Mouse (Mus musculus): ENCODE results near the gene Zbtb7a. TPM values are rescaled to one million over a fixed set of nuclear protein-coding genes. Genes with fewer than 3 reads are reported as not detected.

Zbtb7a gene
- polyA plus RNA-seq, 1 experiment from 2014 or later, result 19.5 TPM

Small RNAs within 50 kb of the gene (microRNA-seq; reads per million reads assigned to microRNA genes)
- gene Mir5615-1 (not detected), gene Mir5615-2 (not detected)

Other genes starting within 250 kb of the Zbtb7a start
- 285 and 314 TPM in 2 replicates for gene Timm13, start 234.3 kb upstream of the Zbtb7a start, polyA plus RNA-seq (2015; fragmentation: Nextera tagmentation; extraction: Ambion mirVana)
- gene Lmnb2, start 217.0 kb upstream of the Zbtb7a start, polyA plus RNA-seq (2015; fragmentation: Nextera tagmentation; extraction: Ambion mirVana), result 24.8 and 26.7 TPM in 2 replicates
- 29.2 and 33.9 TPM in 2 replicates for gene Gadd45b, start 205.1 kb upstream of the Zbtb7a start, polyA plus RNA-seq (2015; fragmentation: Nextera tagmentation; extraction: Ambion mirVana)
- 1.4 TPM in 2 replicates for gene Gng7, start 120.3 kb upstream of the Zbtb7a start, polyA plus RNA-seq (2015; fragmentation: Nextera tagmentation; extraction: Ambion mirVana)
- gene Diras1, start 109.6 kb upstream of the Zbtb7a start, polyA plus RNA-seq (2015; fragmentation: Nextera tagmentation; extraction: Ambion mirVana), result 0.06 and 0.07 TPM in 2 replicates
- 8.0 and 8.2 TPM in 2 replicates for gene Slc39a3, start 97.8 kb upstream of the Zbtb7a start, polyA plus RNA-seq (2015; fragmentation: Nextera tagmentation; extraction: Ambion mirVana)
- gene Sgta, start 75.0 kb upstream of the Zbtb7a start, polyA plus RNA-seq (2015; fragmentation: Nextera tagmentation; extraction: Ambion mirVana), result 152 and 162 TPM in 2 replicates
- 29.1 and 33.8 TPM in 2 replicates for gene Thop1, start 65.2 kb upstream of the Zbtb7a start, polyA plus RNA-seq (2015; fragmentation: Nextera tagmentation; extraction: Ambion mirVana)
- 0.83 and 1.1 TPM in 2 replicates for gene Creb3l3, start 36.3 kb upstream of the Zbtb7a start, polyA plus RNA-seq (2015; fragmentation: Nextera tagmentation; extraction: Ambion mirVana)
- 150 TPM in 2 replicates for gene Map2k2, start 29.3 kb upstream of the Zbtb7a start, polyA plus RNA-seq (2015; fragmentation: Nextera tagmentation; extraction: Ambion mirVana)
- 35.7 and 40.3 TPM in 2 replicates for gene Pias4, start 32.7 kb downstream of the Zbtb7a start, polyA plus RNA-seq (2015; fragmentation: Nextera tagmentation; extraction: Ambion mirVana)
- 393 and 411 TPM in 2 replicates for gene Eef2, start 41.4 kb downstream of the Zbtb7a start, polyA plus RNA-seq (2015; fragmentation: Nextera tagmentation; extraction: Ambion mirVana)
- 41.5 and 42.4 TPM in 2 replicates for gene Dapk3, start 47.8 kb downstream of the Zbtb7a start, polyA plus RNA-seq (2015; fragmentation: Nextera tagmentation; extraction: Ambion mirVana)
- 0.27 TPM in 1 of 2 replicates, not detected in the other for gene 4930442H23Rik, start 48.6 kb downstream of the Zbtb7a start, polyA plus RNA-seq (2015; fragmentation: Nextera tagmentation; extraction: Ambion mirVana)
- 5.2 and 6.1 TPM in 2 replicates for gene Nmrk2, start 66.8 kb downstream of the Zbtb7a start, polyA plus RNA-seq (2015; fragmentation: Nextera tagmentation; extraction: Ambion mirVana)
- 0.43 and 0.53 TPM in 2 replicates for gene Atcay, start 95.6 kb downstream of the Zbtb7a start, polyA plus RNA-seq (2015; fragmentation: Nextera tagmentation; extraction: Ambion mirVana)
- gene Zfr2, start 97.9 kb downstream of the Zbtb7a start, polyA plus RNA-seq (2015; fragmentation: Nextera tagmentation; extraction: Ambion mirVana), result 4.1 and 6.5 TPM in 2 replicates
- 1.6 and 1.9 TPM in 2 replicates for gene Matk, start 117.7 kb downstream of the Zbtb7a start, polyA plus RNA-seq (2015; fragmentation: Nextera tagmentation; extraction: Ambion mirVana)
- gene Mrpl54, start 131.7 kb downstream of the Zbtb7a start, polyA plus RNA-seq (2015; fragmentation: Nextera tagmentation; extraction: Ambion mirVana), result 244 and 260 TPM in 2 replicates
- 45.4 and 51.4 TPM in 2 replicates for gene Apba3, start 131.7 kb downstream of the Zbtb7a start, polyA plus RNA-seq (2015; fragmentation: Nextera tagmentation; extraction: Ambion mirVana)
- 2.2 and 2.4 TPM in 2 replicates for gene Tjp3, start 156.4 kb downstream of the Zbtb7a start, polyA plus RNA-seq (2015; fragmentation: Nextera tagmentation; extraction: Ambion mirVana)
- gene Pip5k1c, start 157.7 kb downstream of the Zbtb7a start, polyA plus RNA-seq (2015; fragmentation: Nextera tagmentation; extraction: Ambion mirVana), result 31.0 and 32.0 TPM in 2 replicates
- gene Cactin, start 185.9 kb downstream of the Zbtb7a start, polyA plus RNA-seq (2015; fragmentation: Nextera tagmentation; extraction: Ambion mirVana), result 25.6 and 28.2 TPM in 2 replicates
- 13.6 and 14.7 TPM in 2 replicates for gene Tbxa2r, start 193.5 kb downstream of the Zbtb7a start, polyA plus RNA-seq (2015; fragmentation: Nextera tagmentation; extraction: Ambion mirVana)
- gene Gipc3, start 208.0 kb downstream of the Zbtb7a start, polyA plus RNA-seq (2015; fragmentation: Nextera tagmentation; extraction: Ambion mirVana), result 0.06 TPM in 1 of 2 replicates, not detected in the other
- gene Hmg20b, start 215.3 kb downstream of the Zbtb7a start, polyA plus RNA-seq (2015; fragmentation: Nextera tagmentation; extraction: Ambion mirVana), result 81.9 and 90.9 TPM in 2 replicates
- 10.7 and 11.1 TPM in 2 replicates for gene Mfsd12, start 222.3 kb downstream of the Zbtb7a start, polyA plus RNA-seq (2015; fragmentation: Nextera tagmentation; extraction: Ambion mirVana)
- 0.98 and 1.1 TPM in 2 replicates for gene 4930404N11Rik, start 230.6 kb downstream of the Zbtb7a start, polyA plus RNA-seq (2015; fragmentation: Nextera tagmentation; extraction: Ambion mirVana)
- 72.2 and 78.1 TPM in 2 replicates for gene Fzr1, start 243.3 kb downstream of the Zbtb7a start, polyA plus RNA-seq (2015; fragmentation: Nextera tagmentation; extraction: Ambion mirVana)
- gene Dohh, start 249.2 kb downstream of the Zbtb7a start, polyA plus RNA-seq (2015; fragmentation: Nextera tagmentation; extraction: Ambion mirVana), result 69.7 and 73.6 TPM in 2 replicates
- gene Gm48551, start 249.2 kb downstream of the Zbtb7a start, polyA plus RNA-seq (2015; fragmentation: Nextera tagmentation; extraction: Ambion mirVana), result 2.1 and 2.3 TPM in 2 replicates

All from heart, embryonic 13.5 days (tissue).